Mouse (Mus musculus): ENCODE data around the gene Gm21958.

- TF ChIP-seq CTCF (IDR thresholded peaks at IDR 0.05; ENCODE audit: low read depth, low read length) (no peak), POLR2A (IDR thresholded peaks at IDR 0.05; ENCODE audit: insufficient read depth, low read length) (peak; percentile 63), EP300 (IDR thresholded peaks at IDR 0.05; ENCODE audit: insufficient read depth, low read depth, low read length) (no peak)
Measured at GRCm38 (mm10) chr3:54692202-54693055, 21.7 kb downstream of the Gm21958 start, which contains the start of gene Supt20.
